Mouse (Mus musculus) left cerebral cortex, adult 9 months (tissue): Measurements from ENCODE around the gene Dpt.
A peak's percentile ranks its signal among the peaks of the same experiment; 100 is the strongest.
"Not testable (repeated sequence)": the region's sequence is repeated elsewhere in the genome, so short reads cannot be mapped to it uniquely, and the experiment has no call there.

Source experiments
- DNase-seq, 2 experiments: peaks; one replicate each; pipeline ENCODE4 v3.0.0; 2022; ENCODE audit warnings: low spot score in 2 of 2

Dpt gene

DNA sequence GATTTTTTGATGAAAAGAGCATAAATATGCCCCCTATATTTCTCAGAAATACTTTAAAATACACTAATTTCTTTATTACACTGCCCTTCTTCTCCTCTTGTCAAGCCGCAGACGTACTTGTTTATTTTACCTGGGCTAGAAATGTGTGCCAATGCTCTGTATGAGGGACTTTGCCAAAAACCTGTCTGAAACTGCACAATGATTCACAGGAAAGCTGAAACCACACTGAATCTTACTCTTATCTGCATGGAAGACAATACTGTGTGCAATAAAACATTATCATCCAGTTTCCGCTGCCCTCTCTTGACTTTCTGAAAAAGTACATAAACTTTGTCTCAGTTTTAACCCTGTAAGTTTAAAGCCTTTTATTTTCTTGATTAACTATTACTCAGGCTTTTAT lies 20.9 kb downstream of the Dpt start:
- DNase-seq: no peak

GRCm38 (mm10) chr1:164821307-164821706 lies 24.9 kb downstream of the Dpt start:
- DNase-seq: no peak

DNA sequence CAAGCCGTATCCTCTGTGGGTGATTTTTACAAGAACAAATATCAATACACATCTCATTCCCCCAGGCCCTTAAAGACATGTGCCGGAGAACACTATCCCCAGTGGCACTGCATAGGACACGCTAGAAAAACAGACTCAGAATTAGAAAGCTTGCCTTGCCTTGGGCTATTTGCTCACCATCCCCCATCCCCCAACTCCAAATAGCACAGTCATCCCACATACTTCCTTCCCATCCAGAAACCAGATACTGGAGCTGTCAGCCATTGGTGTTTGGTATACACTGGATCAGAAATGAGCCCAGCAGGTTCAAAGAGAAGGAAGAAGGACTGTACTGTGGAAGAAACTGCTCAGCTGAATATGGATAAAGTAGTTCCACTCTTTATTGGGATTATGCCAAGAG lies 25.4 kb downstream of the Dpt start:
- no peak for DNase-seq

- no peak for DNase-seq
Observed at GRCm38 (mm10) chr1:164822268-164822667, 25.8 kb downstream of the Dpt start.

DNA sequence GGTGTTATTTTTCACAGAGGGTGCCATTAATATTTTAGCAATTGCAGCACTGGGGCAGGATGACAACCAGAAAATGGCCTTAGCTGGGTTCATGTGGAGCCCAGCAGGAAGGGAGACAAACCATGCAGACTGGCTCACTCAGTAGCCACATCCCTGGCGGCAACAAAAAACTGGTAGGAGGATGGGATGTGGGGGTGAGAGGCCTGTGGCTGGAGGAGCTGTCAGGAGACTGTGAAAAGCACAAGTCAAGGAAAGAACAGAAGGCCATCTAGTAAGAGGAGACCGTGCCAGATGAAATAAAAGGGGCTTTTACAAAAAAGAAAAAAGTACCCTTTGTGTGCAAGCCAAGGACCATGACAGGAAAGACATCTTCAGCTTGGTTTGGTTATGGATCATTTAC lies 28.5 kb downstream of the Dpt start:
- no peak for DNase-seq

DNA sequence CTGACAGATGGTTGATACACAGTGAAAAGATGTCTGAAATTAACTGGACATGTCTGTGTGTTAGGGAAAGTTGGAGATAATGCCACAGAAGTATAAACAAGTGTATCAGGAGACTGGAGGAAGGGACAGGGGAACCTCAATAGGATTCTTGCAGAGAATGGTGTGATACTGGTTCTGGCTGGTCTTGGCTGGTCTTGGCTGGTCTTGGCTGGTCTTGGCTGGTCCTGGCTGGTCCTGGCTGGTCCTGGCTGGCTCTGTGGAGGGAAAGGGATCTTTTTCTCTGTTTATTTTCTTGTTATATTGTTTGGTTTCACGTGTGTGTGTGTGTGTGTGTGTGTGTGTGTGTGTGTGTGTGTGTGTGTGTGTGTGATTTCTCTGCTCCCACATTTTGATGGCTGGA lies 33.4 kb downstream of the Dpt start:
- DNase-seq: no peak

GRCm38 (mm10) chr1:164832459-164832858 lies 36.0 kb downstream of the Dpt start:
- DNase-seq: no peak

- DNase-seq: peak; percentile 54 to 60
Observed at GRCm38 (mm10) chr1:164848616-164849265, 52.3 kb downstream of the Dpt start.

GRCm38 (mm10) chr1:164855700-164856099 lies 59.3 kb downstream of the Dpt start:
- DNase-seq: not testable (repeated sequence)

DNA sequence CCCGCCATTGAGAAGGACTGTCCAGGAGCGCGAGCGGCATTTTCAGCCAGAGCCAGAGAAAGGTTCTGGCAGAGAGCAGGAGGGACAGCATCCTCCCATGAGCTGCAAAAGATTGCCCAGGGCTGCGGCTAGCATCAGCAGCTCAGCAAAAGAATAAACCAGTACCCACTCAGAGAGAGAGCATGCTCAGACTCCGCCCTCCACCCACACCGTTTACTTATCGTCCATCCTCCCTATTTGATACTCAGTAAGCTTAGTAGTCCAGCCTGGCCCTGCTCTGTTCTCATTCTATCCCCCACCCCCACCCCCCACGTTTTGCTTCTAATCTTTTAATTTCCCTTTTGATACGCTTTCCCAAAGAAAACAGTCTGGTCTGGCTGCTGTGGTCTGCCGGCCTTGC lies 63.5 kb downstream of the Dpt start:
- DNase-seq: no peak

DNA sequence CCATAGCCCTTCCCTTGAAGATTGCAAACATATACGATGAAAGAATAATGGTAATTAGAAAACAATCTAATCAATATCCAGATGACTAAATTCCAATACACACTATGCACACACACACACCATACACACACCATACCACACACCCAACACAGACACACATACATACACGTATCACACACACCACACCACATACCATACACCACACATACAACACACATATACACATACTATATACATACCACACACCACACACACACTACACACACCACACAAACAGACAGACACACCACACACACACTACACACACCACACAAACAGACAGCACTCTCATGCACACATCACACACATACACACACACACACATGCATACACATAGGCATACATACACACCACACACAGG lies 64.3 kb downstream of the Dpt start:
- no peak for DNase-seq

GRCm38 (mm10) chr1:164861501-164861900 lies 65.1 kb downstream of the Dpt start:
- DNase-seq: no peak

- no peak for DNase-seq
Observed at GRCm38 (mm10) chr1:164862946-164863883, 66.8 kb downstream of the Dpt start.

DNA sequence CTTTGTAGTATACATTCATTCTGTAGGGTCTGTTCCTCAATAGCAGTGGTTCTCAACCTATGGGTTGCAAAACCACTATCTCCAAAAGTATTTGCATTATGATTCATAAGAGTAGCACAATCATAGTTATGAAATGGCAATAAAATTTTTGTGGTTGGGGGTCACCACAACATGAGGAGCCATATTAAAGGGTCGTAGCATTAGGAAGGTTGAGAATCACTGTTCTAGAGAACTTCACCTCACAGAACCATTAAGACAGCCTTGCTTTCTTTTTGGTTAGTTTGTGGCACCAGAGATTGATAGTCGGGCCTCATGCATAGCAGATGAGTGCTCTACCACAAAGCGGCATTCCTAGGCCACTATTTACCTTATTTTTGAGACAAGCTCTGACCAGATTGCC lies 68.2 kb downstream of the Dpt start:
- no peak for DNase-seq

DNA sequence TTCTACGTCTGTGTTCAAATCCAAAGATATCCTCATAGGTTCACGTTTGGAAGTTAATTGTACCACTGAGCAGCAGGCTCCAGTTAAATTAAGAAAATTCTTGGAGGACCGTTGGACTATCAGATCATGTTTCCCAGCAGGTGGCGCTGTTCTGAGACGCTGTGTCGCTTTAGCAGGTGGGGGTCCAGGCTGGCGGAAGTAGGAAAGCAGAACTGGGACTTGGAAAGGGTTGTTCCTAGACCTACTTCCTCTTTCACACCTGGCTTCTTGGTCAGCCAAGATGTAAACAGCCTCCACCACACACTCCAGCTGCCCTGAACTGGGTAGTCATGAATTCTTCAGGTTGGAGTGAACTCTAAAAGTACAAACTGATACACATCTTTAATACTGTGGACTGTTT lies 74.2 kb downstream of the Dpt start:
- no peak for DNase-seq
